Mouse (Mus musculus) kidney, adult 2 months (tissue): ENCODE results near the gene Gas6.

Source experiments
- CTCF ChIP-seq: fragments of 200-500 bp; conservative IDR thresholded peaks from 2 replicates; pipeline ENCODE4 v1.5.1; 2011; ENCODE audit warnings: low read depth, mild to moderate bottlenecking, control low read depth, low read length, moderate library complexity, mixed read lengths; ENCODE audit not compliant: insufficient read depth, insufficient read length
- POLR2A ChIP-seq: fragments of 200-500 bp; IDR thresholded peaks from one replicate; pipeline ENCODE4 v1.6.1; 2011; ENCODE audit warnings: low read depth, low read length, control low read depth

DNA sequence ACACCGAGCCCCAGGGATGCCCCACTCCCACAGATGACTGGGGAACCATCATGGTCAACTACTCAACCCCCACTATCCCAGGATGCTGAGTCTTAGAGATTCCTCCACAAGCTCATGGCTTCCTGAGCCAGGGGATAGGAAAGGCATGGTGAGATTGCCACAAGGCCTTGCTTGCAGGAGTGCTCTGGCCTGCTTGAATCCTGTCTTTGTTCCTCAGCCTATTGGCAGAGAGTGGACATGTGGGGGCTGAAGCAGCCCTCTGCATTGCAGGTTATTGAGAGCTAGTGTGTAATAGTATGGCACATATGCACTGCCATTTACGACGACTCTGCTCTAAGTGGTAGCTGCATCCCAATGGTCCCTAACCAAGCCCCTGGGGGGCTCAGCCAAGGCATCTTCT is 36.1 kb upstream of the Gas6 start:
- TF ChIP-seq CTCF (no peak), POLR2A (no peak)
